Mouse (Mus musculus) myocyte (in vitro differentiated cells): ENCODE data around the gene Wwc1.

Experiments
- CEBPB ChIP-seq: IDR thresholded peaks from 2 replicates; pipeline ENCODE4 v1.6.1; 2011; ENCODE audit warnings: mild to moderate bottlenecking, moderate library complexity; ENCODE audit not compliant: poor library complexity, insufficient read depth, severe bottlenecking
- E2F4 ChIP-seq: IDR thresholded peaks from one replicate; pipeline ENCODE4 v1.6.1; 2011; ENCODE audit warnings: mild to moderate bottlenecking, control low read depth, moderate library complexity; ENCODE audit not compliant: insufficient read depth
- MAX ChIP-seq: IDR thresholded peaks from one replicate; pipeline ENCODE4 v1.6.1; 2011; ENCODE audit warnings: low read depth, mild to moderate bottlenecking, control low read depth
- MYOD1 ChIP-seq, 3 experiments: IDR thresholded peaks; one replicate each; pipeline ENCODE4 v1.6.1; 2011; ENCODE audit warnings: control low read depth in 2 of 3, low read depth in 2 of 3, mild to moderate bottlenecking in 2 of 3, moderate library complexity in 1 of 3; ENCODE audit not compliant: insufficient read length in 2 of 3, control insufficient read depth in 1 of 3
- POLR2A ChIP-seq: IDR thresholded peaks from one replicate; pipeline ENCODE4 v1.6.1; 2011; ENCODE audit warnings: low read depth, mild to moderate bottlenecking, control low read depth, moderate library complexity; ENCODE audit not compliant: insufficient read length
- POLR2AphosphoS2 ChIP-seq: IDR thresholded peaks from one replicate; pipeline ENCODE4 v1.6.1; 2011; ENCODE audit warnings: low read depth, control low read depth; ENCODE audit not compliant: insufficient read length
- REST ChIP-seq: IDR thresholded peaks from one replicate; pipeline ENCODE4 v1.6.1; 2011; ENCODE audit warnings: mild to moderate bottlenecking, control low read depth, moderate library complexity; ENCODE audit not compliant: insufficient read depth, insufficient read length
- SRF ChIP-seq: IDR thresholded peaks from one replicate; pipeline ENCODE4 v1.6.1; 2011; ENCODE audit warnings: low read depth; ENCODE audit not compliant: control insufficient read depth, insufficient read length
- TCF12 ChIP-seq: IDR thresholded peaks from one replicate; pipeline ENCODE4 v1.6.1; 2011; ENCODE audit warnings: mild to moderate bottlenecking, control low read depth; ENCODE audit not compliant: poor library complexity, insufficient read depth, severe bottlenecking
- TCF3 ChIP-seq: IDR thresholded peaks from one replicate; pipeline ENCODE4 v1.6.1; 2011; ENCODE audit warnings: low read depth, control low read depth; ENCODE audit not compliant: insufficient read length
- USF1 ChIP-seq: IDR thresholded peaks from one replicate; pipeline ENCODE4 v1.6.1; 2011; ENCODE audit warnings: low read depth, mild to moderate bottlenecking, control low read depth, moderate library complexity

- TF ChIP-seq MAX, result peak; percentile 4
- TF ChIP-seq POLR2A, result peak; percentile 90
- no peak for TF ChIP-seq USF1
- no peak for TF ChIP-seq MYOD1 (IDR thresholded peaks at IDR 0.05; ENCODE audit: control insufficient read depth in 1 of 3, insufficient read length in 2 of 3, low read depth in 2 of 3)
- peak; percentile 34 for TF ChIP-seq SRF
- TF ChIP-seq TCF12, result no peak
- TF ChIP-seq E2F4, result no peak
- no peak for TF ChIP-seq TCF3
- no peak for TF ChIP-seq CEBPB
- TF ChIP-seq POLR2AphosphoS2, result peak; percentile 92
- no peak for TF ChIP-seq REST
Measured at GRCm38 (mm10) chr11:35834022-35834760, 146.1 kb downstream of the Wwc1 start, which contains the start of gene Rars.
